Mouse (Mus musculus) heart, adult 8-10 months (tissue): ENCODE data around the gene Cldn34b2. TPM values are rescaled to one million over a fixed set of nuclear protein-coding genes. Genes with fewer than 3 reads are reported as not detected.
"Not testable (repeated sequence)": the region's sequence is repeated elsewhere in the genome, so short reads cannot be mapped to it uniquely, and the experiment has no call there.

Experiments used
- DNase-seq: peaks from one replicate; pipeline ENCODE4 v3.0.0; 2022; ENCODE audit warnings: low spot score
- total RNA-seq, 4 experiments: library from RNA; stranded (reverse); gene quantifications; 2 replicates each; pipeline ENCODE4 v1.2.4; 2022

Cldn34b2 gene
- not detected for total RNA-seq

DNA sequence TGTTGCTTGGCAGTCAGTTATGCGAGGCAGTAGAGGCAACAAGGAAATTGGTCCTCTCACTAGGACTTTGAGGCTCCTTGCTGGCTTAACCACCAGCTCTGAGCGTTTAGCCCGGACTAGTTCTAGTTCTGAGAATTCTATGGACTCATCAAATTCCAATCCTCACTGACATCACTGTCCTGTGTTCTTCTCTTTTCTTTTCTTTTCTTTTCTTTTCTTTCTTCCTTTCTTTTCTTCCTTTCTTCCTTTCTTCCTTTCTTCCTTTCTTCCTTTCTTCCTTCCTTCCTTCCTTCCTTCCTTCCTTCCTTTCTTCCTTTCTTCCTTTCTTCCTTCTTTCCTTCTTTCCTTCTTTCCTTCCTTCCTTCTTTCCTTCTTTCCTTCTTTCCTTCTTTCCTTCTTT, at the start of gene Cldn34b2:
Cldn34b2 (minus strand) TSS at position 101 of the 400 bp plus-strand sequence.
- not testable (repeated sequence) for DNase-seq

DNA sequence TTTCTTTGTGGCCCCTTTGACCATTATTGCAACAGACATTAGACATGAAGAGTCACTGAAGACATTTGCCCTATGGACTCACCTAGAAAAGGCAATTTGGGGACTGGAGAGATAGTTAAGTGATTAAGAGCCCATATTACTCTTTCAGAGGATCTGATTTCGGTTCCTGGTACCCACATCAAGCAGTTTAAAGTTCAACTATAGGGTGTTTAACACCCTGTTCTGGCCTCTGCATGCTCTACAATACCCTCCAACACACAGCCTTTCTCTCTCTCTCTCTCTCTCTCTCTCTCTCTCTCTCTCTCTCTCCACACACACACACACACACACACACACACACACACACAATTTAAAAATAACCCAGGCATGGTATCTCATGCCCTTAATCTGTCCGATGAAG, 49.4 kb upstream of the Cldn34b2 start:
- no peak for DNase-seq

DNA sequence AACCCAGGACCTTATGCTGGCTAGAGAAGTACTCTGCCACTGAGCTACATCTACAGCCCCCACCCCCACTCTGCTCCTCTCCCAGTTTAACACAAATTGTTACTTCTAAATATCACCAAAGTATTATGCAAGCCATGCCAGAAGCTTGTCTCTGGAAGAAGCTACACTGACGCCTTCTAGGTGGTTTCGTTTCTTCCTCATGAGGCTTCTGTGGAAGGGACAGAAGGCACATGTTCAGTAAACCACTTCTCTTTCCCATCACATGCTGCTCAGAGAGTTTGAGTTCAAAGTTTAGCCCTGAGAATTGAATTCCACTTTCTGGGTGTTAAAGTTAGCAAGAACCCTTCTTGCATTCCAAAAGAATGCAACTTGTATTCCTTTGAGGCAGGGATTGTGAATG, 49.0 kb upstream of the Cldn34b2 start:
- peak; percentile 1 for DNase-seq

DNA sequence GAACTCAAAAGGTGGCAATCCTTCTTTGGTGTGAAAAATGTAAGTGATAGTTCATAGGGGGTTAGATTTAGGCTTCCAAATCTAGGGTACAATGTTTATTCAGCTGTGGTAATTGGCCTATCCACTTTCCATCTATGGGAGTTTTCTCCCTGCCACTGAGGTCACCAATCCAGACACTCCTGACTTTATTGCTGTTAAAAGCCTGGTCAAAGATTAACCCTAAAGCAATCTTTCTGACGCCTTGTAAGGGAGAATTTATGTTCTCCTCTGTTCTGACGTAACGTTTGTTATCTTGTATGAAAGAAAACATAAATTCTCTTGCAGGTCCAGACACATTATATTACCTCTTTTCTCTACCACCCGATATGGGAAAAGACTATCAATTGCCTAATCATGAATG, 47.4 kb upstream of the Cldn34b2 start:
- DNase-seq: no peak

DNA sequence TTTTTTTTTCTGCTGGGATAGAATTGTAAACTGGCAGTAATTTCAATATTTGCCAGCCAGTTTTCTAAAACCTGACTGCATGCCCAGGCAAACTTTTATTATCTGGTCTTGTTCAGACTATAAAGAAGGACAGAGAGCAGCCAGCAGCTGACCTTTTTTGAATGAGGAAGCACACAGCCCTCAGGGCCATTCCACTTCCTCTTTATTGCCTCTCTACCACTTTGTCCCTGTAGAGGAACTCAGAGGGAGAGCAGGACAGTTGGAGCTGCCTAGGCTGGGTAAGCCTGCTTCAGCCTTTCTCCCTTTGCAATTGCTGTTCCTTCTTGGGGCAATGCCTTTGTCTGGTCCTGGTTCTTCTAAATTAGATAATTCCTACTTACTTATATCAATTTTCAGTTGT, 44.1 kb upstream of the Cldn34b2 start:
- peak; percentile 4 for DNase-seq

DNA sequence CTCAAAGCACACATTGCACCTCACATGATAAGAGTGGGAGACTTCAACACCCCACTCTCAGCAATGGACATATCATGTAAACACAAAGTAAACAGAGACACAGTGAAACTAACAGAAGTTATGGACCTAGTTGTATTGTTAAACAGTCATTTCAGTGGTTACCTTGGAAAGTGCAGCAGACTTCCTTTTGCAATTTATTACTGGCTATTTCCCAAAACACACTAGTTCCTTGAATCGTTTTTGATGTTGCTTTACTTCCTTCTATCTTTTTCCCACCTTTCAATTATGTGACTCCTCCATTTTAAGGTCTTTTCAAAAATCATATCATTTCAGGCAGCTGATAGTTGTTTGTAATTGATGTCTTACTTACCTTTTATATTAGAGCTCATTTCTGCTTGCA, 43.5 kb upstream of the Cldn34b2 start:
- no peak for DNase-seq

DNA sequence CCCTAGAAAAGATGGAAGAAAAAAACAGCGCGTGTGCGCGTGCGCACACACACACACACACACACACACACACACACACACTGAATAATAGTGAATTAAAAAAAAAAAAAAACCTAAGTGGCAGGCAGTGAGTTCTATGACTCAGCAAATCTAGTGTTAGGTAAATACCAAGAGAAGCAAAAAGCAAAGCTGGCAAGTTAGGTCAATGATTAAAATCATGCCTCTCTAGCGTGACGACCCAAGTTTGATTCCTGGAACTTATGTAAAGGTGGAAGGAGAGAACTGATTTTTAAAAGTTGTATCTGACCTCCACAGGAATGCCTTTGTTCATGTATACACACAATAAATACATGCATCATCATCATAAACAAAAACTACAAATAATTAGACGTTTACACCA, 41.7 kb upstream of the Cldn34b2 start:
- no peak for DNase-seq

DNA sequence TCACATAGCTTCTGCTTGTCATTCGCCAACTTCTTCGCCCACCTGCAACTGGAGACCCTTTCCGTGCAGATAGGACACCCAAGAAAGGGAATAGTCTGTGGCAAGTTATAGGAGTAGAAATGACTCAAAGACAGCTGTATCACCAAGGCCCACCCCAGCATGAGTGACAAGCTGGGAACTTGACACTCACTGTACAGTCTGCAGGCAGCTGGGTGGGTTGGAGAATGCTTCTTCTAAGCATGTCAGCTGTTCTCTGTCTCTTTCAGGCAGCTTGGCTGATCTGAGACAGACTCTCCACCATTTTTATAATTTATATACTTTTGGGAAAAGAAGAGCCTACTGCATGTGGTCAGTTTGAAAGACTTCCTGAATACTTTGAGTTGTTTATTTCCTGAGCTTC, 39.5 kb upstream of the Cldn34b2 start:
- DNase-seq: no peak

DNA sequence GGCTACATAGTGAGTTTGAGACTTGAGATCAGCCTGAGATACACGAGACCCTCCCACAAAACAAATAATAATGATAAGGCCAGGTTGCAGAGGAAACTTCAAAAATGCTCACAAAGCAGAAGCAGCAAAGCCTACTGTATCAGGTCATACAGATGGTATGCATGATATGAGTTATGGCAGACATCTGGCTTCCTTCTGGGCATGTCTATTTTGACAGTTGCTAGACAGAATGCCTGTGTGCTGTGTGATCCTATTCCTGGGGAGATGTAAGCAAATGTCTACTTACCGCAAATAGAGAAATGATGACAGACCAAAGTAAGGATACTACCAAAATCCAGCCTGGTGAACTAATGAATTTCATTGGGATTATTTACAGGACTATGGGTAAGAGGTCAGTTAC, 38.1 kb upstream of the Cldn34b2 start:
- no peak for DNase-seq

DNA sequence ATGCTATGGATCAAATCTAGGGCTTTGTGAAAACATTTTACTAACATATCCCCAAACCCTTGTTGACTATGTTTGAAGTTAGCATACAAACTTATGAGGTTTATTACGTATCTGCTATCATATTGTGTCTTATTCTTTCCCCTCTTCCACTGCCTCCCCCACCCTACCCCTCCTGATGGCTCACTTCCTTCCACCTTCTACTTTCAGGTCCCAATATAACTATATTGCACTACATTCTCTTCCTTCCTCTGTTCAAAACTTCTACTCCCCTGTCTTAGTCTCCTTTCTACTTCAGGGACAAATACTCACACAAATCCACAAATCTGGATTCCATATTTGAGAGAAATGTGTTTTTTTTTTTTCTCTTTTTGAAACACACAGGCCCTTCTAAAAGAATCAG, 35.3 kb upstream of the Cldn34b2 start:
- DNase-seq: no peak

DNA sequence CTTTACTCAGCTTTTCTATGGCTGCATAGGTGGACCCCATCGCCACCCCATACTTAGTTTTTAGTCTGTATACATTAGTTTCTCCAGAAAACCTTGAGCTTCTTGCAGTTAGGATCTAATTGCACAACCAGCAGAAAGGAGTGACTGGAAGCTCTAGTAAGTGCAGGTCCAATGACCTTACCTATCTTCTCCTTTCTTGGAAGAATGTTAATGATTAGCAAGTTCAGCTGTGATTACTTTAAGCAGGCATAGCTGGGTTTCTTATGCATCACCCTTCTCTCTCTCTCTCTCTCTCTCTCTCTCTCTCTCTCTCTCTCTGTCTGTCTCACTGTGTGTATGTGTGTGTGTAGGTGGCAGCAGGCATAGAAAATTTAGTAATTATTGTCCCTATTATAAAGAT, 23.7 kb upstream of the Cldn34b2 start:
- no peak for DNase-seq

DNA sequence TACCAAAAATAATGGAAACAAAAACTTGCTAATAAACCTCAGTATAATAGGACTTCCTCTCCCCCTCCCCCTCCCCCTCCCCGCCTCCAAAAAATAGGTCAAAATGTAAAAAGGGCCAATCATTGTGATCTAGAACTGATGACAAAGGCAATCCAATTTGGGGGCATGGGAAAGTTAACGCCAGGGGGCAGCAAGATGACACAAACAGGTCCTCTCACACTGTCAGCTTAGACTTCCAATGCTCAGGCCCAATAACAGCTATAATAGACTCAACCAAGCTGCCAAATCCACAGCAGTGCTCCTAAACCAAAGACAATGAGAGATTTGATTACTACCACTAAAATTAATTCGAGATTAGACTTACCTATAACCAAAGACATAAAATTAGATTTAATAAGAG, 16.5 kb upstream of the Cldn34b2 start:
- DNase-seq: peak; percentile 48

DNA sequence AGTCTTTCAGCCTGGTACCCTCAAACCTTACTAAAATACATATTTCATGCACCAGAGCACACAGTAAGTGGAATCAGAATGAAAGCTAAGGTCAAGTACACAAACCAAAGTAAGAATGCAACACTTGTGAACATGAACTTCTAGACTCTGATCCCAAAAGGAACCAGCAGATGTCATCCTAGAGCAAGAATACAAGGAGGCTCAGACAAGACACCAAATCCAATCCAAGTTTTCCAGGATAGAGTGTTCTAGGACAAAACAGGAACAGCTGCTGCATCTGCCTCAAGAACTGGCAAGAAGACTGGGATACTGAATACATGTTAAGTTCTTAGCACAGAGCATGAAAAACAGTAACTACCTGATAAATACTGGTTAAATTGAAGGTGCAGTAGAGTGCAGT, 30.2 kb downstream of the Cldn34b2 start:
- DNase-seq: peak; percentile 16

DNA sequence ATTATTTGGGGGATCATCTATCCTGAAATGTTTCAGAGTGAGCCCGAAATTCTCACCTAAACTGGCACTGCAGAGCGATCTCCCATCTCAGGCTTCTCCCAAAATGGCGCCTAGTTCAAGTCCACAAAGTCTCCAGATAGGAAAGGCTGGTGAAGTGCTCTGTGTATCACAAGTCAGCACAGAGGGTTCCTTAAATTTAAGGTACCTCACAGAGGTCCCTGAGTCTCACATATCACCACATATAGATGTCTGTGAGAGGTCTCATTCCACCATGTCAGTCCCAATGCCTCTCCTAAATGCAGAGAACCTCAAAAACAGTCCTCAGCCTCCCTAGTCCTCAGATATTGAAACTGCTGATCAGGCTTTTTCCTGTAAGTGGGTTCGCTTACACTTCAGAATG, 34.6 kb downstream of the Cldn34b2 start, which contains the start of gene Magea2:
Magea2 (minus strand) TSS at position 101 of the 400 bp plus-strand sequence.
- not testable (repeated sequence) for DNase-seq

DNA sequence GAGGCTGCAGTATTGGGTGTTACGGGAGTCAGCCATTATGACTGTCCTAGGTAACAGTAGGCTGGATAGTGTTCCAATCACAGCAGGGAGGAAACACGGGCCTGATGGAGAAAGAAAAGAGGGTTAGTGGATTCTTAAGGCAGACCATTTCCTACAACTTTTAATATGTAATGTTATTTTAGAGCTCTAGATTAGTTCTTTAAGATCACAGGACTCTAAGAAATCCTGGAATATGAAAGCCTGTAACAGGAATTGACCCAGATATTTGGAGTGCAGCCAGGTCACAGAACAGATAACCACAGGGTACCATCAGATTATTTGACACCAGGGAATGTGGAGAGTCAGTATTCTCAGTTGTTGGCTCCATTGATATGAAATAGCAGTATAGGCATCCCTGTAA, 38.5 kb downstream of the Cldn34b2 start, which contains the start of gene Magea1:
Magea1 (minus strand) TSS at position 101 of the 400 bp plus-strand sequence.
- DNase-seq: not testable (repeated sequence)

Other genes starting within 250 kb of the Cldn34b2 start
- not detected for gene Cldn34b1, start 238.1 kb downstream of the Cldn34b2 start, total RNA-seq
- gene Magea6, start 192.4 kb downstream of the Cldn34b2 start, total RNA-seq: not detected
- gene Magea3, start 178.9 kb downstream of the Cldn34b2 start, total RNA-seq: not detected
- gene Magea8, start 132.6 kb downstream of the Cldn34b2 start, total RNA-seq: not detected
- gene Magea5, start 65.3 kb downstream of the Cldn34b2 start, total RNA-seq: not detected
- not detected for gene Magea1, start 38.6 kb downstream of the Cldn34b2 start, total RNA-seq
- not detected for gene Magea2, start 34.7 kb downstream of the Cldn34b2 start, total RNA-seq
- 10 to 100 TPM; 20.5 to 45.5 (median 27.4) TPM for gene Sat1, start 88.0 kb upstream of the Cldn34b2 start, total RNA-seq
- 10 to 100 TPM; 21.6 to 26.9 (median 24.6) TPM for gene Acot9, start 134.0 kb upstream of the Cldn34b2 start, total RNA-seq
- gene Prdx4, start 212.3 kb upstream of the Cldn34b2 start, total RNA-seq: 10 to 100 TPM; 20.8 to 29.0 (median 25.3) TPM